Mouse (Mus musculus) myocyte (in vitro differentiated cells): ENCODE measurements at regions not wholly inside any gene's neighbourhood (a gene's known extent, or its start where the extent isn't known, plus 50 kb on each side); places are given as distances from the start of the nearest gene placed in this dataset.

Source experiments
- MYOG ChIP-seq, 3 experiments: IDR thresholded peaks; one replicate each; pipeline ENCODE4 v1.6.1; 2011; ENCODE audit warnings: control low read depth in 2 of 3, low read depth in 2 of 3, mild to moderate bottlenecking in 2 of 3; ENCODE audit not compliant: insufficient read length in 2 of 3, control insufficient read depth in 1 of 3, insufficient read depth in 1 of 3
- POLR2A ChIP-seq: IDR thresholded peaks from one replicate; pipeline ENCODE4 v1.6.1; 2011; ENCODE audit warnings: low read depth, mild to moderate bottlenecking, control low read depth, moderate library complexity; ENCODE audit not compliant: insufficient read length

DNA sequence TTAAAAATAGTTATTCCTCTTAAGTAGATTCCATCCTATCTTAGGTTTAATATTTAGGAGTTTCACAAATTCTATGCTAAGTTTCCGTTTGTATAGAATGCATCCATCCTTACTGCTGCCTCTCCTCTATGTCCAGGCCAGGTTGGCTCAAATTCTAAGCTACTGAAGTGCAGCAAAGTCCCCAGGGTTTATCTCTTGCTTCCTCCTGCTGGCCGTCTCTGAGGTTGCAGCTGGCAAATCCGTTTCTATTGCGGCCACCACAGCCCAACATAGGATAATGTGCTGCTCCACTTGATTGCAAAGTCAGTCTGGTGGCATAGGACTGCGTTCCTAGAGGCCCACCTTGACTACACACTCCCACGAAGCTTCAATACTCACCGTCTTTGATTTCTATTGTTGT lies 389.7 kb upstream of the Robo2 start:
- TF ChIP-seq POLR2A = no peak
- no peak for TF ChIP-seq MYOG (IDR thresholded peaks at IDR 0.05; ENCODE audit: control insufficient read depth in 1 of 3, insufficient read depth in 1 of 3, insufficient read length in 2 of 3, low read depth in 2 of 3)
